Mouse (Mus musculus): ENCODE measurements at regions not wholly inside any gene's neighbourhood (a gene's known extent, or its start where the extent isn't known, plus 50 kb on each side); places are given as distances from the start of the nearest gene placed in this dataset.

DNA sequence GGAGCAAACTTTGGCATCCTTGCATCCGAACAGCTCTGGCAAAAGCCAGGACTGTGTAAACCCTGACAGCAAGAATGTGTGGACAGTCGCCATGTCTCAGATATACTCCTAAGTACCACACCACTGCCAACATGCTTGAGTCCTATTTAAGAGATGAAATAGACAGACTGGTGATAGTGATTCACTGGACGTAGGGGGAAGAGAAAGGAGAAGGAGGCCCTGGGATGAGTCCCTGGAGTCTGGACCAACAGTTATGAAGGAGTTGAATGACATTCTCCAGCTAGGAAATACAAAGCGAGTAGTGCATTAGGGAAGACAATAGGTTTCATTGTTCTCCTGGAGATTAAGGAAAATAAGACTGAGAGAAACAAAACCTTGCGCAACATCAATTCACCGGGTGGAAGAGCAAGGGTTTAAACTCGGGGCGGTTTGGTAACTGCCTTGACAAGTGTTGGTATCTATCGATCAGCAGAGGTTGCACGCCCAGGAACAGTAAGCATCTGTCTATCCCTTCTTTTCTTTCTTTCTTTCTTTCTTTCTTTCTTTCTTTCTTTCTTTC, 54.3 kb upstream of the Nrbf2 start:
- DNase-seq (ENCODE audit: low spot score in 2 of 2) = no peak

DNA sequence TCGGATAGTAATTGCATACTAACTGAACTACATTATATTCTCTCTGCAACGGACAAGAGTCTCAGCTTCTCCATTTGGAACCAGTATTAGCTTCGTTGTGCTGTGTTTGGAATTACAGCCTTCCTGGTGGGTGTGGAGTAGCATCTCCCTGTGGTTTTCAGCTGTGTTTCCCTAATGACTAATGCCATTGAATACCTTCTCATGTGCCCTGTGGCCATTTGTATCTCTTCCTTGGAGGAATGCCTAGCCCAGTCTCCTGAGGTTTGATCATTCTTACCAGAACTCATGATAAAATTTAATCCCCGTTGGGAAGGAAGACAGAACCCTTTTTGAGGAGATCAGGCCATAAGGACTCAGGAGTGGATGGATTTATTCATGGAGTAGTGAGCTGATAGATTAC, 59.6 kb upstream of the Nrbf2 start:
- DNase-seq (ENCODE audit: low spot score in 2 of 2) = no peak

DNA sequence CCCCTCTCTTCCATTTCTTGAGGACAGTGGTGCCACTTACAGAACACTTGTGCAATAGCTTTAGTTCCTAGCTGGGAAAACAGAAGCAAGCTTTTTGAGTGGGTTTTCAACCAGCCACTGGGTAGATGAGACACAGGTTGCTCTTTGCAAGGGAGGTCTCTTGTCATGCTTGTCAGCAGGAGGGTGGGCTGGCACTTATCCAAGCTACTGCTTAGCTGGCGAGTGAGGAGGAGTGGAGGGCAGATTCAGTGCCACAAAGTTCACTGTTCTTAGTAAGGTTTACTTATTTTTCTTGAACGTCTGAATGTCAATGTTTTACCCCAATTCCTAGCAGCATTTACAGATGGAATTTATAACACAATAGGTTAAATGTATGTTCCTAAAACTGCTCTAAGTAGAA, 65.9 kb upstream of the Nrbf2 start:
- DNase-seq (ENCODE audit: low spot score in 2 of 2) = no peak

DNA sequence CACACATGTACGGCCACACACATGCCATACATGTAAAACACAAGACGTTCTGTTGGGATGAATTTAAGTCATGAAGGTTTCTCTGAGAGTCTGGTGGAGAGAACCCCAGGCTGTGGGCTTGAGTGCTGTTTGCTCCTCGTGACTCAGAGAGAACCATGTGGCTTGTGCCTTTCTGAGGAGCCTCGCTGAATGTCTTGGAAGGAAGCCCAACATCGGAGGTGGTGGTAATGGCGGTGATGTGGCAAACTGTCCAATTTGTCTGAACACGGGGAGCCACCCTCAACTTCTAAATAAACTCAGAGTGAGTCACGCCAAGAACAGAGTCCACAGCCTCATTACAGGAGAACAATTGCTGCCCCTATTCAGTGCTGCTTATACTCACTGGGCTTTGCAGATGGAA, 75.7 kb upstream of the Nrbf2 start:
- DNase-seq (ENCODE audit: low spot score in 2 of 2) = peak; percentile 22 to 49

DNA sequence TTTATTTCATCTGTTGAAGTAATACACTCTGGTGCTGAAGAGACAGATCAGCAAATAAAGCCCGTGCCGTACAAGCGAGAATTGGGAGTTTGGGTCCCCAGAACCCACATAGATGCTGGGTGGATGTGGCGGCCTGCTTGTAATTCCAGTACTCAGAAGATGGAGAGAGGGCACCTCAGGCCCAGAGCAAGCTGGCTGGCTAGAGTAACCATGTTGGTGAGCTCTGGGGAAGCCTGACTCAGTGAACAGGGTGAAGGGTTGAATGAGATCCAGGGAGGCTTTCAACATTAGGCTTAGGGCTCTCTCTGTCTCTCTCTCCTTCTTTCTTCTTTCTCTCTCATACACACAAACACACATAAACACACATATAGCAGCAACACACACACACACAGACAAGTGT, 76.2 kb upstream of the Nrbf2 start:
- DNase-seq (ENCODE audit: low spot score in 2 of 2) = no peak

DNA sequence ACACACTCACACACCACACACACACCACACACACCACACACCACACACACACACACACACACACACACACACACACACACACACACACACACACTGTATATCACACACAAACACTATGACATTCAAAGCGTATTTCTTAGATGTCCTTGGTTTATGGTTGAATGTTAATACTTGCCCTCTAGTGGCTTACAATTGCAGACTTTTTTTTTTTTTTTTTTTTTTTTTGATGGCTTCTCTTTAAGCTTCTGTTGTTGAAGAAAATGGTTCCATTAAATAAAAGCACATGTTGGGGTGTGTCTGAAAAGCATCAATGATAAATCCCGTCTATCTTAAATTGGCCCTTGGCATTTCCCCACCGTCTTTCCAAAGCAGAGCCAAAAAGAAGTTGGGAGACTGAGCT, 79.5 kb upstream of the Nrbf2 start:
- no peak for DNase-seq (ENCODE audit: low spot score in 2 of 2)

DNA sequence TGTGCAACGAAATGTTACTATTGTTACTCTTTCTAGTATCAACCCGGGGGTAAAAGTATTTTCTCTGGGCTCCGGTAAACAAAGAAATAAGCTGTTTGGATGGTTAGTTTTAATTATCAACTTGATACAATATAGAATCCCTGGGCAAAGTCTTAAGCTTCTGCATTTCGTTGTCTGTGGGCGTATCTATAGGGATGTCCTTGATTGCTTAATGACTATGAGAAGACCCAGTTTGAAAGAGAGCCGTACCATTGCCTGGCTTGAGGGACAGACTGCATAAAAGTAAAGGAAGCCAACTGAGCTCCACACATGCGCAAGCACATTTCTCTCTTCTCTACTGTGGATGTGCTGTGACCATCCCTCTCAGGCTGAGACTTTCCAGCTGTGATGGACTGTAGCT, 80.1 kb upstream of the Nrbf2 start:
- no peak for DNase-seq (ENCODE audit: low spot score in 2 of 2)

DNA sequence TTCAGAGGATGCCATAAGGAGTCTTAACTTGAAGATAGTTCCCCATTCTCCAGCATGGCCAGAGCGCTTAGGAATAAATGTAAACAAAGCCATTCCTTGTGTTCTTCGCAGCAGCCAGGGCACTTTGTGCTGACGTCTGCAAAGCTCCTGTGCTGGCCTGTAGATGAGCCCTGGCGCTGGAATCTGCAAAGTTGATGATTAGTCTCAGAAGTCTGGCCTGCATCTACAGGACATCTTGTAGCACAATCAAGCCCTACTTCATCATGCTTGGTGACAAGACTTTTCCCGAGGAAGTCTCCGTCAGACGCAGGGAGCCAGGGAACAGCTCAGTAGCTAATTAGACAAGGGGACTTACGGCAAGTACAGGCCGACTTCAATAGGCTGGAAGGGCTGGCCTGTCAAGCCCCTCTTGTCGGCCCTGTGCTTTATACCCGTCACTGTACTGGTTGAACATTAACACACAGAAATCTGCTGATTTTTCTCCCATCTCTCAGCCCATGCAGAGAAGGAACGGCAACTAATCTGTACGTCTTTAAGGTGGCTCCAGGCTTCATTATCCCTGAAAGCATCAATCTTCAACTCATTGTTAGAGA, 87.6 kb upstream of the Nrbf2 start:
- no peak for DNase-seq (ENCODE audit: low spot score in 2 of 2)

DNA sequence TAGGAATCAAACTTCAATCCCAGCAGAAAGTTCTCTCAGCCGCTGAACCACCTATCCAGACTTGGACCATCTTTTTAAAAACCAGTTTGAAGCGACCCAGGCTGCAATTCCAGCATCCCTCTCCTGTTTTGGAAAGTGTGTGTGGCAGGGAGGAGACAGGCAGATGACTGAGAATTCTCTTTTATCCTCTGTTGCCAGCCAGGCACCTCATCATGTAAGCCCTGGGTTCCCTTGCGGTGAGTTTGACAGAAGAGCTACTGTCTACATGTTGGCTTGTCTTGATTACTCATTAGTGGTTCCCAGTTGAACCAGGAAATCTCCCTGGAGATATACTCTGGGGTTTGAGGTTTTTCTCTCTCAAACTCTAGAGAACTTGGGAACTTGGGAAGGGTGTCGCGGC, 91.5 kb upstream of the Nrbf2 start:
- no peak for DNase-seq (ENCODE audit: low spot score in 2 of 2)

DNA sequence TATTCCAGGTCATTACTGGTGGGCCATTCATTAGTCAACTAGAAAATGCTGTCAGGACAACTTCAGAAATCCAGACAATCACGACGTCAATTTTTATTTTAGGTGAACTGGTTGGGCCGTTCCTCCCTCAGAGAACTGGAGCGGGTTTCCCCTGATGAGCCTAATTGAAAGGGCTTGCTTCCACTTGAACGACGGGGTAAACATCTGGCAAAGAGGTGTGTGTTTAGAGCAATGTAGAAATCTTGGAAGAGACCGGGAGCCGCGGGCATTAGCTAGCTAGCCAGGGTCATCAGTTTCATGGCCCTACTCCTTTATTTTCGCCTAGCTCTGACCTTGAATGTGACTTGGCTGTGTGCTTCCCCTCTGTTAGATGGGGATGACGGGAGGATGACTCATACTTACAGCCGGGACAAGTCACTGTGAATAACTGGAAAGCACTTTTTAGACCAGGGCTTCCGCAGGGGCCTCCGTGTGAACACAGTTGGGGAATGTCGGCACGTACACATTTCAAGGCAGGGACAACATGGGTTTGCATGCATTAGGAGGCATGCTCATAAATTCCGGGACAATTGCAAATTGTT, 92.6 kb upstream of the Nrbf2 start:
- DNase-seq (ENCODE audit: low spot score in 2 of 2) = no peak

DNA sequence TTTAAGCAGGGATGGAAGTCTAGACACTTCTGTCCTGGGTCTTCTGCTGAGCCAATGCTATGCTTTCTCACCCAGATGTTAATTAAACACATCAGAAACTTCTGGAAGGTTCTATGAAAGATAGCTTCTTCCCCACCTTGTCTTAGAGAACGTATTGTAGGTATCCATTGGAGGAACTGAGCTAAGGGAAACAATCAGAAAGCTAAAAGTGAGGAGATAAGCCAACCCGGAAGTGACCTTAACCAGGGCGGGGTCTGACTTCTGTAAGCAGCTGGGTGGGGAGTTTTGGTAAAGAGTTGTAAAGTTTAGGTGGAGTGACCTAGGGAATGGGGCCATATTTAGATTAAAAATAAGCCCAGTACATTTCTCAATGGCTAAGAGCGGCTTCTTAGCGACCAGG, 95.1 kb upstream of the Nrbf2 start:
- no peak for DNase-seq (ENCODE audit: low spot score in 2 of 2)

DNA sequence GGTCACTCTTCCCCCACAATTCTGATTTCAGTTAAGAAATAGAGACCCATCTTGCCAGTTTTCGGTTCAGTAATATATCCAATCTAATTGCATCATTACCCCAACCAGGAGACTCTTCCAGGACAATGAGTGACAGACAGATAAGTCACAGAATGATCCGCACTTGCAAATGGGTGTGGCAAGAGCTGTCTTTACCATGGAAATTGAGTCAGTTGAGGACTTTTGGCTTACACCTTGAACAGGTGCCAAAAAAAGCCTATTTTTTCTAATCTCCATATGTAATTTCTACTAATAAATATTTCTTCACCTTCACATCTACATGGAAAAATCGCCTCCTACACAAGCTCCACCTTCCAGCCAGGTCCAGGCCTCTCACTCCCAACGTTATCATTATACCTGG, 98.2 kb upstream of the Nrbf2 start:
- DNase-seq (ENCODE audit: low spot score in 2 of 2) = no peak

DNA sequence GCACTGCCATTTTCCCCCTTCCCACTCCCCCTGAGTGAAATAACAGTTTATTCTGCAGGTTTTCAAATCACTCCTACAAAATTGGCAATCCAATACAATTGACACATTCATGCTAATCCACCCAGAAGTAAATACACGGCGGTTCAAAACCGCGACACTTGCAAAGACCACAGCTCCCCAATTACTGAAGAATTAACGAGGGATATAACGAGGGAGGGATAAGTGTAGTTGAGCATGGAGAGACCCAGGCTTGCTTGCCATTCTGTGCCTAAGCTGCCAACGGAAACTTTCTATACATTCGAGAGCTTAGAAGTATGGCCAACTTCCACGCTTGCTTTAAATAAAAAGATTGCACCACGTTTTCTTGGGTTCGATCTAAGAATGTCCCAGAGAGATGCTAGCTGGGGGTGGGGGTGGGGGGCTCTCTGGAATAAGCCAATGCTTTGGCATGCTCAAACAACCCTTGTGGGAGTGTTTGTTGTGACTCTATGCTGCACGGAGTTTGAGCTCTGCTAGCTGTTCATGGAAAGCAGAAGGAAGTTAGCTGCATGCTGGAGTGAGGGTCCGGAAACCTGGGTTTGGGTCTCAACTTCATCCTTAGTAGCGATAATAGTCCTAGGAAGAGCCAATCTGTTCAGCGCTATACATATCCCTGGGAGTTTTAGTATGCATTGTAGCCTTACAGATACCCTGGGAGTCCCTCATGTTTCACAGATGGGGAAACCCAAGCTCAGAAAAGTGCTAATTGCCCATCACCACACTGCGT, 98.9 kb upstream of the Nrbf2 start:
- DNase-seq (ENCODE audit: low spot score in 2 of 2) = no peak

DNA sequence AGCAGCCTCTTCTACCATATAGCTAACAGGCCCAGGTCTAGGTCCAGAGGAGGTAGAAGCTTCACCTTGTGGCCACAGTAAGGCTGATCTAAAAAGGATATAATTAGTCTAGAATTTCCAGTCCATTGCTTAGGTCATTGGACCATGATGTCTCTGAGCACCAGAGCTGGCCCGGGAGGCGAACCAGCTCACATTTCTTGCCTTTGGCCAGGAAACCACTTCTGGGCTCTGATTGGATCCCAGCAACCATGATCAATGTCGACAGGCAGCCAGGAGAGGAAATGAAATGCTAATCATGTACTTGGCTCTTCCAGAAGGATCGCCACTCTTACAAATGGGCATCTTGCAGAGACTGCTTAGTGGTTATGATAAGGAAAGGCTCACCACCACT, 99.5 kb upstream of the Nrbf2 start:
- DNase-seq (ENCODE audit: low spot score in 2 of 2) = no peak

DNA sequence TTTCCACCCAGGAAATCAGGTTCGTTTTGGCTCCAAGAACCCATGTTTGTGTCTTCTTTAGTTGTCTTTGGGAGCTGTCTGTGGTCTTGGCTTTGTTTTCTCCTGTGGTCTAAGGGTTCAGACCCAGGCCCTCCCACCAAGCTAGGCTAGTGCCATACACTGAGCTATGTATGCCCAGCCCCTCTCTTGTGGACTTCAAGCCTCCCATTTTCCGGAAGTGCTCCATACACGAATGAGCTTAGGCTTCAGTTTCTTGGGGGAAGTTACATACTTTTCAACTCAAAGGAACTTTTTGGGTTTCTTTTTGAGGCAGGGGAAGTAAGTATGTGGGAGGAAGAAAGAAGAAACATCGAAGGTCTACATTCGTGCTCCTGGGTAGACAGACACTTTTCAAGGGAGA, 100.9 kb upstream of the Nrbf2 start:
- no peak for DNase-seq (ENCODE audit: low spot score in 2 of 2)

DNA sequence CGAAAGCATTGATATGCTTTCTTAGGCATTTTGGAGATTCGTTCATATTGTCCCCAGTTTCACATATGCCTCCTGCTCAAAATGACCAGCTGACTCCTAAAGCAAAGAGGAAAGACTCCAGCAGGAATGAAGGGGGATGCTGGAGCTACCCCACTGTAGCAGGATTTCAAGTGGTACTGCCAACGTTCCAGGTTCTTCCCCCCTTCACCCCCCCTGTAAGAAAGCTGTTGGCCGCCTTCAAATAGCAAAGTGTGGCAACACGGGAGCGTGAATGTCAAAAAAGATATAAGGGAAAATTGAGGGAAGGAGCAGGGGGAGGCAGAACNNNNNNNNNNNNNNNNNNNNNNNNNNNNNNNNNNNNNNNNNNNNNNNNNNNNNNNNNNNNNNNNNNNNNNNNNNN, 103.7 kb upstream of the Nrbf2 start:
- no peak for DNase-seq (ENCODE audit: low spot score in 2 of 2)

DNA sequence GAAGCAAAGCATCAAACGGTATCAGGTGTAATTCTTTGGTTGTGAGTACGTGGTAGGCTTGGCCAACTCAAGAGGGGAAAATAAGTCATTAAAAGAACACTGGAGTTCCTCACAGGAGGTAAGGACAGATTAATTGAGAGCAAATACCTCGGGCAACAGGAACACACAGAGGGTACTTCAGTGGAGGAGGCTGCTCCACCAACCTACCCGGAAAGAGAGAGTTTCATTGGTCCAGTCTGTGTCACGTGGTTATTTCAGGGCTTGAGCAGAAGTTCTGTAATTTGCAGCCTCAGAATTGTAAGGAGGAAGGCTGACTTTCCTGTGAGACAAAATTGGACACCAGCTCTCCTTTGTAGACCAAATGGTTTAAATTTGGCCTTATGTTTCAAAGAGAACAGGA, 115.3 kb upstream of the Nrbf2 start:
- no peak for DNase-seq (ENCODE audit: low spot score in 2 of 2)

DNA sequence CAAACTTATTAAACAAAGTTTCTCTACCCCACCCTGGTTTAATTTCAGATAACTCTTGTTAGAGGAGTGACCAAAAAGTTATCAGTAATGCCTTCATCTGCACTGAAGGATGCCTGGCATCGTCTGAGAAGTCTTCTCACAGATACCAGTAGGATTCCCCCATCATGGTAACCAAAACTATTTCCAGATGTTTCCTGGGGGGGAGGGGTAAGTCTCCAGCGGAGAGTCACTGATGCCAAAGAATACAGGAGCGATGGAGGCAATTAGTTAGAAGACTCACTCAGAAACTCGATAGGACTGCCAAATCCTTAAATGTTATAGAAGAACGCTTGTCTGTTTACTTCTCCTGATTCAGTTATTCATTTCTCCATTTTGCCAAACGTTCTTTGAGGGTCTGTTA, 116.3 kb upstream of the Nrbf2 start:
- no peak for DNase-seq (ENCODE audit: low spot score in 2 of 2)

DNA sequence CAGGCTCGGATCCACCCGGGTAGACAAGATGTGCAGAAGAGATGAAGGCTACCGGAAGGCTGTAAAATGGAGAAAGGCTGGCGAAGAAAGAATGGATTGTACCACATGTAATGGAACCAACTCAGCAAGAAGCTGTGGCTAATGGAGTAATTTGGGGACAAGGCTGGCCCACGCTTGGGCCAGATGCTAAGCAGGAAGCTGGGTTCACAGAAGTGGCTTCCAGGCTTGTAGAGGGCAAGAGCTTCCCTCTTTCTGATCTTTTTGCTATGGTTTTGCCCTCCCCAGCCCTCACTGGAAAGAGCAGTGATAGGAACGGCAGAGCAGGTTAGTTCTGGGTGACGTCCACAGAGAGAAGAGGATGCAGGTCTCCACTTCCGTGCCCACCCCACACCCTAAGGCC, 117.7 kb upstream of the Egr2 start:
- DNase-seq (ENCODE audit: low spot score in 2 of 2) = no peak

DNA sequence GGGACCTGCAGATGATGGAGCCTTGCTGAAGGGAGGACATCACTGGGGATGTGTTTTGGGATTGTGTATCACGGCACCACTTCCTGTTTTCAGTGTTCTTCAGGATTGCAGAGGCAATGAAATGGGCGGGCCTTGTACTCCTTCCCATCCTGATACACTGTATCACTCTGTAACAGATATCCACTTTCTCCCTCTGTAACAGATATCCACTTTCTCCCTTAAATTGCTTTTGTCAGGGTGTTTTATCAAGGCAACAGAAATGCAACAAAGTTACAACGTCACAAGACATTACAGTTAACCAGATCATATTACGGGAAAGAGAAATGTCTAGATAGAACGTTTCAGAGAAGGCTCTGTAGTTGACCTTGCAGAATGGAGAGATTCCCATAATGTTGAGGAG, 114.5 kb upstream of the Egr2 start:
- DNase-seq (ENCODE audit: low spot score in 2 of 2) = no peak

DNA sequence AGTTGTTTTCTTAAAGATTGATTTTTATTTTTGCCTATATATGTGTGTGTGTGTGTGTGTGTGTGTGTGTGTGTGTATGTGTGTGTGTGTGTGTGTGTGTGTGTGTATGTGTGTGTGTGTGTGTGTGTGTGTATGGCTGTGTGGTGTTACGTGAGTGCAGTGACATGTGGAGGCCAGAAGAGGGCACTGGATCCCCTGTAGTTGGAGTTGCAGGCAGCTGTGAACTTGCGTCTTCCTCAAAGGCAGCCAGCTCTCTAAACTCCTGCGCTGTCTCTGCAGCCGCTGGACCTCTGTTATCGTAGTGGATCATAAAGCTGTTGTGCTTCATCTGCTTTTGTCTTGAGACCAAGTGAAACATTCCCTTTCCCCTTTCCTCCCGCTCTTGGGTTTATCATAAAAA, 109.9 kb upstream of the Egr2 start:
- DNase-seq (ENCODE audit: low spot score in 2 of 2) = no peak

DNA sequence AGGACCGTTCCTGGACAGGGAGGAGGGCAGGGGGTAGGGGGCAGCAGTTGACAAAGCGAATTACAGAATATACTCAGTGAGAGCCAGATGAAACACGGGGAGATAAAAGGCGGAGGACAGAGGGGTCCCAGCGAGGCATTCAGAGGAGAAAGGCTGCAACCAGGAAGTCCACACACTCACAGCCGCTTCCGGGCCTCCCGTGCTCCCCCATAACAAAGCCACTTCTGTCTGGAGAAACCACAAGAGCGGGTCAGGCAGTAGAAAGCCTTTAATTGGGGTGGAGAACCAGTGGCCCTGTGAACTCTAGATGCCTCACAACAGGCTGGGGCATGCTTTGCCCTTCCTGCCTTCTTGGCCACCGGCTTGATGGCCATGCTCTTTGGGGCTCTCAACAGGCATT, 108.1 kb upstream of the Egr2 start:
- no peak for DNase-seq (ENCODE audit: low spot score in 2 of 2)

DNA sequence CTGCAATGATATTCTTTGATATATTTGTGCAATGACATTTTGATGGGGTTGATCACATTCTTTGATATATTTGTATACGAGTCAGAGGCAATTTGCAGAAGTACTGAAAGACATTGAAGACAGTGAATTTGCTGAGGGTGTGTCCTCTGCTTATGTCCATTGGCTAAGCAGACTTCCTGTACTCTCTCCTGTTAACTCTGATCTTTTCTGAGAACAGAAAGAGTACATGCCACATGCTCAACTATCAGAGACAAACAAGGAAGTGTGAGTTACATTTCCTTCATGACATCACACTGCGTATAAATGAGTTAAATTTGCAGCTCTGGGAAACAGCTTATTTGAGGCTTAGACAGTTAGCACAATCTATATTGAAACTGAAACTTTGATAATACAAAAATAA, 104.5 kb upstream of the Egr2 start:
- DNase-seq (ENCODE audit: low spot score in 2 of 2) = no peak

Data from frontal cortex, postnatal 10 days (tissue).